Mouse (Mus musculus): ENCODE results near the gene Setd5.

DNA sequence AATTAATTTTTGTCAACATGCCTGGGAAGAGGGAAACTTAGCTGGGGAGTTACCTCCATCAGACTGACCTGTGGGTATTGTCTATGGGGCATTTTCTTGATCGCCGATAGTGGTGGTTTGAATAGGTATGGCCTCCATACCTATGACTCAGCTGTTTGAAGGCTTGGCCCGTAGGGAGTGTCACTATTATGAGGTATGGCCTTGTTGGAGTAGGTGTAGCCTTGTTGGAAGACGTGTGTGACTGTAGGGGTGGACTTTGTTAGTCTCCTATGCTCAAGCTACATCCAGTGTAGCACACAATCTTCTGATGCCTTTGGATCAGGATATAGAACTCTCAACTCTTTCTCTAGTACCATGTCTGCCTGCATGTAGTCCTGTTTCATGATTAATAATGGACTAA lies 78.9 kb downstream of the Setd5 start:
- no peak for TF ChIP-seq GATA1 (IDR thresholded peaks at IDR 0.05; ENCODE audit: low read length)
- no peak for TF ChIP-seq TAL1 (IDR thresholded peaks at IDR 0.05; ENCODE audit: low read length)
